ENCODE assay signal across 13 mouse cellular contexts in the genomic region with DNA sequence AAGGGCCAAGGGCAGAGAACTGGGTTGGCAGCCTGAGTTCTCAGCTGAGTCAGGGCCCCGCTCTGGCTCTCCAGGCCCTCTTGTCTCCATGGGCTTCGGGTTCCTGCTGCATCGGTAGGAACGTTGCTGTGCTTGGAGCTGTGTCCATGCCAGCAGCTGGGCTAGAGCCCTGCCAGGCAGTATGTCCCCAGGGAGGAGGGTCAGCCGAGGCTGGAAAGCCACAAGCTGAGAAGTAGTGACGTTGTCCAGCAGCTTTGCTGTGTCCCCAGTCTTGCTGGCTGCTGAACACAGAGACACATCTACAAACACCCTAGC.
DNase-seq lines count a peak whose midpoint lies in the region; ATAC-seq lines count a peak whose summit lies in the region.
"Had no signal": no experiment of that assay in that cellular context is flagged by ENCODE, and none has a peak within 500 bp of the region (broad histone marks: within the 10 kb centered on the region; RNA-seq: fewer than 3 reads in every experiment).

No protein-coding gene starts in this region.

- H3K9me3 ChIP-seq in kidney, embryonic 16.5 days (ENCODE audit: low read length): no peaks in the 10 kb centered on the region
- H3K9me3 ChIP-seq: hindbrain, embryonic 15.5 days; midbrain, embryonic 10.5 days had no signal

- H3K27ac ChIP-seq in kidney, embryonic 16.5 days (ENCODE audit: low read length): no peak overlapping the region
- H3K27ac ChIP-seq: hindbrain, embryonic 15.5 days; liver, embryonic 14.5 days; midbrain, embryonic 10.5 days; stomach, postnatal 0 days had no signal

- no peaks in the 10 kb centered on the region for H3K27me3 ChIP-seq in kidney, embryonic 16.5 days (ENCODE audit: insufficient read depth, low read length)
- H3K27me3 ChIP-seq: hindbrain, embryonic 15.5 days had no signal

- intact Hi-C loops in gastrocnemius, postnatal 36 days (cut with DNase I): loop anchor here (5.0 kb wide), 1 partner anchor 59 kb away; a partner anchor contains a TSS

- WGBS in kidney, embryonic 16.5 days: 59% methylated on average over 6 of the region's 6 CpGs

- H3K4me3 ChIP-seq in kidney, embryonic 16.5 days (ENCODE audit: low read length): no peak overlapping the region
- H3K4me3 ChIP-seq: hindbrain, embryonic 15.5 days; midbrain, embryonic 10.5 days had no signal

- no peak for ATAC-seq in kidney, embryonic 16.5 days (ENCODE audit: low FRiP score, low TSS enrichment)
- ATAC-seq in granulocyte monocyte progenitor cell, adult 5-6 weeks (replicated peaks; ENCODE audit: poor library complexity, severe bottlenecking): no peak

- 0 out of 2 replicates have a peak overlapping the region, but pooled peaks have one; percentile 19 for H3K9ac ChIP-seq in kidney, embryonic 16.5 days (replicated peaks; ENCODE audit: low read length)
- H3K9ac ChIP-seq: hindbrain, embryonic 15.5 days; liver, embryonic 14.5 days had no signal

- no peak overlapping the region for H3K4me2 ChIP-seq in kidney, embryonic 16.5 days (replicated peaks; ENCODE audit: low read depth, low read length)
- H3K4me2 ChIP-seq: hindbrain, embryonic 15.5 days had no signal

- no peaks in the 10 kb centered on the region for H3K36me3 ChIP-seq in kidney, embryonic 16.5 days (ENCODE audit: insufficient read depth, low read length)
- H3K36me3 ChIP-seq: hindbrain, embryonic 15.5 days; midbrain, embryonic 10.5 days had no signal

- no peak for DNase-seq in kidney, adult 8-10 months
- peak; percentile 81 for DNase-seq in gastrocnemius, adult 18-20 months (ENCODE audit: low spot score)
- DNase-seq in gastrocnemius, postnatal 36 days: peak; percentile 68 to 69
- DNase-seq in lung, postnatal 4 days: peak; percentile 63 to 86
- no peak for DNase-seq in testis, postnatal 14 days (ENCODE audit: low spot score)
- DNase-seq: cerebellum, adult 9-10 months; spleen, adult 18-20 months had no signal

- peaks cover 27% of the 10 kb centered on the region for H3K4me1 ChIP-seq in kidney, embryonic 16.5 days (ENCODE audit: insufficient read depth, low read length)

Comparison
In these comparisons a context has a peak if more than half of its experiments do, and no peak if none do; other contexts are left out.
1. DNase-seq: peak in gastrocnemius, adult 18-20 months (single experiment), gastrocnemius, postnatal 36 days (2 of 2) and lung, postnatal 4 days (2 of 2); none in kidney, adult 8-10 months (0 of 2) and testis, postnatal 14 days (single experiment).